Mouse (Mus musculus) stomach, embryonic 14.5 days (tissue): ENCODE data around the gene Epas1. TPM values are rescaled to one million over a fixed set of nuclear protein-coding genes. Genes with fewer than 3 reads are reported as not detected.

ENCODE experiments used
- ATAC-seq: fragments of 200-750 bp; cut with Nextera tagmentation; 2 replicates; pipeline ENCODE4 v1.8.0; 2017; ENCODE audit warnings: low read depth, moderate TSS enrichment; ENCODE audit not compliant: insufficient number of reproducible peaks, insufficient read depth, low FRiP score
- H3K27ac ChIP-seq: fragments of 300-500 bp; sonication (generic); 2 replicates; pipeline ENCODE4 v1.5.1; 2014; ENCODE audit warnings: mild to moderate bottlenecking, low read length, moderate library complexity, mixed read lengths
- H3K27me3 ChIP-seq: fragments of 300-500 bp; sonication (generic); 2 replicates; pipeline ENCODE4 v1.6.1; 2014; ENCODE audit warnings: low read length, control low read depth, mixed read lengths; ENCODE audit not compliant: control insufficient read depth, insufficient read depth
- H3K36me3 ChIP-seq: fragments of 300-500 bp; sonication (generic); 2 replicates; pipeline ENCODE4 v1.6.1; 2014; ENCODE audit warnings: mild to moderate bottlenecking, control low read depth, low read length, moderate library complexity, mixed read lengths; ENCODE audit not compliant: control insufficient read depth, insufficient read depth
- H3K4me1 ChIP-seq: fragments of 300-500 bp; sonication (generic); 2 replicates; pipeline ENCODE4 v1.6.1; 2014; ENCODE audit warnings: low read length, control low read depth, mixed read lengths; ENCODE audit not compliant: control insufficient read depth, insufficient read depth
- H3K4me2 ChIP-seq: fragments of 300-500 bp; sonication (generic); replicated peaks from 2 replicates; pipeline ENCODE4 v1.6.1; 2014; ENCODE audit warnings: low read depth, low read length, control low read depth
- H3K4me3 ChIP-seq: fragments of 300-500 bp; sonication (generic); 2 replicates; pipeline ENCODE4 v1.5.1; 2014; ENCODE audit warnings: low read depth, low read length, control low read depth
- H3K9ac ChIP-seq: fragments of 300-500 bp; sonication (generic); replicated peaks from 2 replicates; pipeline ENCODE4 v1.6.1; 2014; ENCODE audit warnings: low read depth, mild to moderate bottlenecking, control low read depth, low read length, moderate library complexity, mixed read lengths
- H3K9me3 ChIP-seq: fragments of 300-500 bp; sonication (generic); 2 replicates; pipeline ENCODE4 v1.6.1; 2016; ENCODE audit warnings: low read depth, low read length, control low read depth; ENCODE audit not compliant: control insufficient read depth
- WGBS: fragments of 180-500 bp; shearing (Covaris S2); extraction: QIAGEN DNeasy Blood & Tissue Kit; methylation state at CpG from one replicate; pipeline ENCODE4 v1.1.7; 2014; 5-methylcytosine and 5-hydroxymethylcytosine counted together
- polyA plus RNA-seq: library from polyadenylated mRNA; unstranded; fragments of >200 nt; fragmentation: Nextera tagmentation; extraction: Ambion mirVana; gene quantifications from 2 replicates; pipeline ENCODE4 v1.2.1, GENCODE M21; 2014

The Epas1 gene
- polyA plus RNA-seq, 1 experiment from 2014 or later = 8.4 TPM

GRCm38 (mm10) chr17:86772929-86773588 lies 19.6 kb downstream of the Epas1 start:
- Histone ChIP-seq H3K9ac (no peak overlapping the region), H3K27me3 (no peaks in the 10 kb centered on the region), H3K36me3 (no peaks in the 10 kb centered on the region), H3K27ac (no peak overlapping the region), H3K4me2 (no peak overlapping the region), H3K4me3 (no peak overlapping the region), H3K9me3 (no peaks in the 10 kb centered on the region), H3K4me1 (peaks cover 9% of the 10 kb centered on the region; the same call in 1 of the 2 replicates)
- 89% methylated on average over 15 of the region's 15 CpGs for WGBS
- ATAC-seq = no peak

- WGBS = 78% methylated on average over 12 of the region's 12 CpGs
These were observed 23.0 kb downstream of the Epas1 start for GRCm38 (mm10) chr17:86776538-86776937.

GRCm38 (mm10) chr17:86778147-86778546 lies 24.6 kb downstream of the Epas1 start:
- Histone ChIP-seq H3K27me3 (no peaks in the 10 kb centered on the region), H3K9ac (no peak overlapping the region), H3K9me3 (no peaks in the 10 kb centered on the region), H3K36me3 (no peaks in the 10 kb centered on the region), H3K4me1 (no peaks in the 10 kb centered on the region), H3K4me3 (no peak overlapping the region), H3K27ac (no peak overlapping the region), H3K4me2 (no peak overlapping the region)
- no peak for ATAC-seq
- 91% methylated on average over 6 of the region's 6 CpGs for WGBS

More at GRCm38 (mm10) chr17:86776538-86776937, 23.0 kb downstream of the Epas1 start:
- no peaks in the 10 kb centered on the region for H3K27me3 ChIP-seq
- no peak overlapping the region for H3K9ac ChIP-seq
- no peak overlapping the region for H3K4me2 ChIP-seq
- no peak overlapping the region for H3K27ac ChIP-seq
- H3K9me3 ChIP-seq = no peaks in the 10 kb centered on the region
- no peak overlapping the region for H3K4me3 ChIP-seq
- no peak for ATAC-seq
- H3K4me1 ChIP-seq = no peaks in the 10 kb centered on the region
- no peaks in the 10 kb centered on the region for H3K36me3 ChIP-seq

DNA sequence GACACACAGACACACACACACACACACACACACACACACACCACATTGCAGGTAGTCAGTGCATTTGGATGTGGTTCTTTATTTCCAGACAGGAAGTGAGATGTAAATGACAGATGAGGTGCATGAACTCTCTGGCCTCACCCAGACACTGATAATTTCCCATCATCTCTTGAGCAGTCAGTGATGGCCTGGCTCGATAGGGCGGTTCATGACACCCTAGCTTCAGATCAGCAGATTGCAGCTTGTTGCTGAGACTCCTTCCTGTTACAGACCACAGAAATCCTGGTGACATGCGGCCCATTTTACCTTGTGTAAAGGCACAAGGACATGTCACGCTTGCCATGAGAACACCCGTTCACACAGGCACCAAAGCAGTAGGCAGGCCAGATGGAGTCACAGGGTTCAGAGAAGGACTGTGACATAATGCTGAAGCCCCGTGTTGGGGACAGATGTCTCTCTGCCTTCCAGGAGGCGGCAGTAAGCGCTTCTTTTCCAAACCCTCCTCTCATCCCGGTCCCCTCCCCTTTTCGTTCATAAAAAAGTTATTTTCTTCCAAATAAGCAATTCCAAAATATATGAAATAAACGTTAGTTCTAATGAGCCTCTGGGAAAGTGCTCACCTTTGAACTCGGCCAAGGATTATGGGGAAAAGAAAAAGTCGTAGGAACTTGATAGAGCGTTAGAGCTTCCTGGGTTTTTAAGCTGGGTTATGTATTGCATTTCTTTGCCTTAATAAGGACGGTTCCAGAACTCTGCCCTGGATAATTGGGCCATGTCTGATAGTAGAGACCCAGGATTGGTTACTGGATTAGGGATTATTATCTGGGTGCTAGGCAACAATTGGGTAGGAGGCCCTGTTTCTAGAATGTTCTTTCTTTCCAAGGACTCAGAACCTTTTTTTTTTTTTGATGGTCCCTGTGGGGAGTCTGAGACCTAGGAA lies 26.0 kb downstream of the Epas1 start:
- H3K27me3 ChIP-seq = no peaks in the 10 kb centered on the region
- H3K9me3 ChIP-seq = no peaks in the 10 kb centered on the region
- no peak for ATAC-seq
- no peak overlapping the region for H3K4me3 ChIP-seq
- no peak overlapping the region for H3K9ac ChIP-seq
- H3K4me2 ChIP-seq = no peak overlapping the region
- WGBS = 56% methylated on average over 15 of the region's 15 CpGs
- no peaks in the 10 kb centered on the region for H3K36me3 ChIP-seq
- peaks cover 2% of the 10 kb centered on the region; the same call in 1 of the 2 replicates for H3K4me1 ChIP-seq
- no peak overlapping the region for H3K27ac ChIP-seq

DNA sequence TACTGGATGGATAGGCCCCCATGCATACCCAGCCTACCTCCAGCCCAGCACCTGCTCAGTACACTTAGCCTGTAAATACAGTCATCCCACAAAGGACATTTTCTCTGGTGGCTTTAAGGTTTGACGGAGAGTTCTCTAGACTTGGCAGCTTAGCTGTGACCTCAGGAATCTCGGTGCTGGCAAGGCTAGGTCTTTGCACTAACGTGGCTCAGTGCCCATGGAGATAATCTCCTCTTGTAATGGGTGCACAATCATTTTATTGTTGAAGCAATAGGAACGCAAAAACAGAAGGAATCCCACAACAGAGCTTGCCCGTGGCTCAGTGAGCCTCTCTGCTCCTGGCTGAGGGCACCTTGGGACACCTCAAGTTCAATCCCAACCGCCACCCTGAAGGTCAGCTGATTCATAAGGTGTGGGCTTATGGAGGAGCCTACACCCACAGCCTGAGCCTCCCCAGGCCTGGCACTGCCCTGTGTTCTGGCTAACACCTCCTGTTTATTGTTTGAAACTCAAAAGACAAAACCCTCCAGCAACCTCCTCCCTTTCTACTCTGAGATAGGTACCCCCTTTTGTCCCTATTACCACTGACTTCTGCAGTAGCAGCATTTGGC lies 27.3 kb downstream of the Epas1 start:
- Histone ChIP-seq H3K4me3 (no peak overlapping the region), H3K27me3 (no peaks in the 10 kb centered on the region)
- ATAC-seq = no peak

DNA sequence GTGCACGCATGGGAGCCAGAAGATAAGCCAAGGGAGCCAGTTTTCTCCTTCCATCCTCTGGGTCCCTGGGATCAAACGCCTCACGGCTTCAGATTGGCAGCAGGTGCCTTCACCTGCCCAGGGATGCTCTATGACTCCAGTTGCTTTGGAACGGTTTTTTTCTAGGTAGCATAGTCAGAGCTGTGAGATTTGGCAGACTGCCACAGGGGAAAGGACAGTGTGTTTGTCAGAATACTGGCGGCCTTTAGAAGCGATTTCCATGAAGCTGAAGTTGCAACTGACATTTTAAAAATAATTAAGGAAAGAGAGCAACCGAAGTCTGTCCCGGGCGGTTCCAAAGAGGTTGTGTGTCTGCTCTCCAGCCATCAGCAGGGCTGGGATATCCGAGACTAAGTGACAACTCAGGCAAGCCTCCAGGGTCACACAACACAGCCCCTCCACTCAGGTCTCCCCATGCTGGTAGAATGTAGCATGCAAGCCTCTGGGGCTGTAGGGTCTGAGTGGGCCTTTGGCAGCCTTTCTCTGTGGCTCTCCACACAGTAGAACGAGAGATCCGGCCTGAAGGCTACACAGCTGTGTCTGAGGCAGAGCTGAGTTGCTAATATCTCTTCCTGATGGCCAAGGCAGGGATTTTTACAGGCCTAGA lies 28.4 kb downstream of the Epas1 start:
- Histone ChIP-seq H3K27ac (no peak overlapping the region), H3K4me3 (no peak overlapping the region), H3K4me2 (no peak overlapping the region), H3K36me3 (no peaks in the 10 kb centered on the region), H3K9me3 (no peaks in the 10 kb centered on the region), H3K9ac (no peak overlapping the region), H3K4me1 (peaks cover 13% of the 10 kb centered on the region; the same call in 1 of the 2 replicates), H3K27me3 (no peaks in the 10 kb centered on the region)
- 66% methylated on average over 12 of the region's 12 CpGs for whole genome bisulfite sequencing
- no peak for ATAC-seq

More for the DNA sequence above, 27.3 kb downstream of the Epas1 start:
- Histone ChIP-seq H3K9me3 (no peaks in the 10 kb centered on the region), H3K4me1 (peaks cover 13% of the 10 kb centered on the region; the same call in 1 of the 2 replicates), H3K27ac (no peak overlapping the region), H3K36me3 (no peaks in the 10 kb centered on the region), H3K9ac (no peak overlapping the region), H3K4me2 (no peak overlapping the region)
- WGBS = 80% methylated on average over 6 of the region's 6 CpGs

DNA sequence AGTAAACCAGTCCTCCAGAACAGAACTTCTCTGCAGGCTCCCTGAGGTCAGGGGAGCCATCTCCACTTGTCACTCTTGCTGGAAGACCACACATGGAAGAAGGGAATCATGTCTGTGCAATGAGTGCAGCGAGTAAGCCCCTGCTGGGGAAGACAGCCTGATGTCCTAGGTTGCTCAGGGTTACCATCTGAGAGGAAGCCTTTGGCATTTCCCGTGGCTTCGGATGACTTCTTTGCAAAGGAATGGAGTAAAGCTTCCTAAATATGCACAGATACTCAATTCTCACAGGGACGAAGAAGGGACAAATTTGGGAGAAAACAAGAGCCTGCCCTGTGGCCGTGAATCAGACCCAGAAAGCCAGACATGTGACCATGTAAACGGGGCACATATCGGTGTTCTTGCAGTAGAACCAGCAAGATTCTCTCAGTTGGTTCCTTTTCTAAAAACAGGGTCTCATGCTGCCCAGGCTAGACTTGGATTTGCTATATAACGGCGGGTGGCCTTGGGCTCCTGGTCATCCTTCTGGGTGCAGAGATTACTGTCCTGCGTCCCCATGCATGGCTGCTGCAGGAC lies 31.0 kb downstream of the Epas1 start:
- Histone ChIP-seq H3K36me3 (no peaks in the 10 kb centered on the region), H3K9me3 (no peaks in the 10 kb centered on the region), H3K27me3 (no peaks in the 10 kb centered on the region), H3K4me3 (no peak overlapping the region), H3K27ac (no peak overlapping the region; the same call in 1 of the 2 replicates), H3K4me2 (no peak overlapping the region), H3K4me1 (peaks cover 13% of the 10 kb centered on the region; the same call in 1 of the 2 replicates), H3K9ac (no peak overlapping the region)
- 75% methylated on average over 10 of the region's 10 CpGs for WGBS
- no peak for ATAC-seq
